Mouse (Mus musculus) stomach, embryonic 16.5 days (tissue): ENCODE measurements around the gene Traf2. TPM values are rescaled to one million over a fixed set of nuclear protein-coding genes. Genes with fewer than 3 reads are reported as not detected.
A peak's percentile ranks its signal among the peaks of the same experiment; 100 is the strongest.

Experiments
- ATAC-seq: fragments of 200-750 bp; cut with Nextera tagmentation; 2 replicates; pipeline ENCODE4 v1.8.0; 2017; ENCODE audit warnings: moderate number of reproducible peaks, moderate TSS enrichment; ENCODE audit not compliant: insufficient read depth, low FRiP score
- H3K27ac ChIP-seq: fragments of 300-500 bp; sonication (generic); 2 replicates; pipeline ENCODE4 v1.5.1; 2014; ENCODE audit warnings: low read length
- H3K27me3 ChIP-seq: fragments of 300-500 bp; sonication (generic); 2 replicates; pipeline ENCODE4 v1.6.1; 2014; ENCODE audit warnings: low read length, control low read depth, mixed read lengths; ENCODE audit not compliant: control insufficient read depth, insufficient read depth
- H3K36me3 ChIP-seq: fragments of 300-500 bp; sonication (generic); 2 replicates; pipeline ENCODE4 v1.6.1; 2014; ENCODE audit warnings: low read length; ENCODE audit not compliant: control insufficient read depth, insufficient read depth
- H3K4me1 ChIP-seq: fragments of 300-500 bp; sonication (generic); 2 replicates; pipeline ENCODE4 v1.6.1; 2014; ENCODE audit warnings: low read length, control low read depth, mixed read lengths; ENCODE audit not compliant: control insufficient read depth, insufficient read depth
- H3K4me2 ChIP-seq: fragments of 300-500 bp; sonication (generic); 2 replicates; pipeline ENCODE4 v1.6.1; 2014; ENCODE audit warnings: low read depth, low read length, mixed read lengths
- H3K4me3 ChIP-seq: fragments of 300-500 bp; sonication (generic); replicated peaks from 2 replicates; pipeline ENCODE4 v1.5.1; 2014; ENCODE audit warnings: mild to moderate bottlenecking, low read length
- H3K9ac ChIP-seq: fragments of 300-500 bp; sonication (generic); 2 replicates; pipeline ENCODE4 v1.6.1; 2014; ENCODE audit warnings: low read length
- H3K9me3 ChIP-seq: fragments of 300-500 bp; sonication (generic); replicated peaks from 2 replicates; pipeline ENCODE4 v1.6.1; 2016; ENCODE audit warnings: low read length, control low read depth; ENCODE audit not compliant: control insufficient read depth
- WGBS: fragments of 180-500 bp; shearing (Covaris S2); extraction: QIAGEN DNeasy Blood & Tissue Kit; methylation state at CpG from one replicate; pipeline ENCODE4 v1.1.7; 2014; 5-methylcytosine and 5-hydroxymethylcytosine counted together
- polyA plus RNA-seq: library from polyadenylated mRNA; unstranded; fragments of >200 nt; fragmentation: Nextera tagmentation; extraction: Ambion mirVana; gene quantifications from 2 replicates; pipeline ENCODE4 v1.2.1, GENCODE M21; 2015

The Traf2 gene
- polyA plus RNA-seq, 1 experiment from 2014 or later = 31.5 TPM

GRCm38 (mm10) chr2:25568473-25569019, 21.8 kb upstream of the Traf2 start:
- WGBS = 86% methylated on average over 6 of the region's 6 CpGs
- Histone ChIP-seq H3K27ac (no peak overlapping the region), H3K4me1 (peaks cover 1% of the 10 kb centered on the region), H3K9me3 (no peaks in the 10 kb centered on the region), H3K9ac (0 out of 2 replicates have a peak overlapping the region, but pooled peaks have one; percentile 17), H3K4me3 (no peak overlapping the region), H3K4me2 (no peak overlapping the region), H3K27me3 (no peaks in the 10 kb centered on the region), H3K36me3 (0 out of 2 replicates have a peak, but pooled peaks cover 7% of the 10 kb centered on the region)
- no peak for ATAC-seq

GRCm38 (mm10) chr2:25566558-25566957, 19.8 kb upstream of the Traf2 start:
- H3K9me3 ChIP-seq = no peaks in the 10 kb centered on the region
- no peak overlapping the region for H3K4me2 ChIP-seq
- H3K4me1 ChIP-seq = no peaks in the 10 kb centered on the region
- no peaks in the 10 kb centered on the region for H3K27me3 ChIP-seq
- WGBS = 87% methylated on average over 6 of the region's 6 CpGs
- no peak overlapping the region for H3K27ac ChIP-seq
- no peak overlapping the region for H3K4me3 ChIP-seq
- no peak overlapping the region for H3K9ac ChIP-seq
- H3K36me3 ChIP-seq = peaks cover 24% of the 10 kb centered on the region
- no peak for ATAC-seq

DNA sequence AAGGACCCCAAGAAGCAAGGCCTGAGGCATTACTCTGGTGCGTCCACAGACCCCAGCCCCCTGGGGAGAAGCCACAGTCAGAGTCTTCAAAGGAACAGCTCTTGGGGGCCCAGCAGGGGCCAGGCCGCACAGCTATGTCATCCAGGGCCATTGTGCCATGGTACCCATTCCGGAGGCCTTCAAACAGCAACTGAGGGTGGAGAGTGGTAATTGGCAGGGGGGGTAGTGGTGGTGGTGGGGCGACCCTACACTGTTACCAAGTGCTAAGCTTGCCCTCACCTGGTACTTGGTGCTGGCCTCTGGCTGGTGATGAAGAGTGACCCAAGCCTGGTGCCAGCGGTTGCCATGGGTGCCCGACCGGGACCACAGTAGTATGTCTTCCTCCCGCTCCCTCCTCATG, 19.0 kb upstream of the Traf2 start:
- Histone ChIP-seq H3K4me3 (no peak overlapping the region), H3K9ac (no peak overlapping the region), H3K4me2 (no peak overlapping the region), H3K4me1 (no peaks in the 10 kb centered on the region), H3K36me3 (peaks cover 25% of the 10 kb centered on the region), H3K27me3 (no peaks in the 10 kb centered on the region), H3K9me3 (no peaks in the 10 kb centered on the region), H3K27ac (no peak overlapping the region)
- no peak for ATAC-seq
- 87% methylated on average over 8 of the region's 8 CpGs for WGBS

- no peak overlapping the region for H3K9ac ChIP-seq
- H3K9me3 ChIP-seq = no peaks in the 10 kb centered on the region
- H3K36me3 ChIP-seq = peaks cover 22% of the 10 kb centered on the region
- peaks cover 15% of the 10 kb centered on the region for H3K4me1 ChIP-seq
- no peak overlapping the region for H3K4me2 ChIP-seq
- no peak for ATAC-seq
- H3K27me3 ChIP-seq = no peaks in the 10 kb centered on the region
- no peak overlapping the region for H3K4me3 ChIP-seq
- 78% methylated on average over 9 of the region's 9 CpGs for WGBS
- no peak overlapping the region for H3K27ac ChIP-seq
Observed at GRCm38 (mm10) chr2:25561946-25562345, 15.2 kb upstream of the Traf2 start.

DNA sequence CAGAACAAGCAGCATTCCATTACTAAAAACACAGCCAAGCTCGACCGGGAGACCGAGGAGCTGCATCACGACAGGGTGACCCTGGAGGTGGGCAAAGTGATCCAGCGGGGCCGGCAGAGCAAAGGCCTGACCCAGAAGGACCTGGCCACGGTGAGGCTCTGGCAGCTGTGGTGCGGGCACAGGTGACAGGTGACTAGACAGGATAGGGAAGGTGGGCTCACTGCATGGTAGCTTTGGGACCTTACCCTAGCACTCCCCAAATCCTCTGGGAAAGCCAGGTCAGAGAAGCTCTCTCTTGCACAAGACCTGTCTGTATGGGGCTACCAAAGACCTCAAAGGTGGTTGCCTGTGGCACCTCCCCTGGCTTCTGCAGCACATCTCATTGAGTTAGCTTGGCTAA, 13.8 kb upstream of the Traf2 start:
- H3K9ac ChIP-seq = no peak overlapping the region
- H3K36me3 ChIP-seq = peaks cover 22% of the 10 kb centered on the region
- WGBS = 88% methylated on average over 8 of the region's 8 CpGs
- no peaks in the 10 kb centered on the region for H3K27me3 ChIP-seq
- H3K4me1 ChIP-seq = peaks cover 18% of the 10 kb centered on the region
- no peaks in the 10 kb centered on the region for H3K9me3 ChIP-seq
- H3K4me3 ChIP-seq = no peak overlapping the region
- no peak overlapping the region for H3K4me2 ChIP-seq
- no peak overlapping the region for H3K27ac ChIP-seq
- no peak for ATAC-seq

GRCm38 (mm10) chr2:25558774-25559173, 12.0 kb upstream of the Traf2 start:
- Histone ChIP-seq H3K9ac (peak overlapping the region; percentile 95), H3K36me3 (peaks cover 22% of the 10 kb centered on the region), H3K27me3 (no peaks in the 10 kb centered on the region), H3K4me1 (peaks cover 18% of the 10 kb centered on the region), H3K27ac (no peak overlapping the region), H3K4me2 (peak overlapping the region; percentile 95), H3K4me3 (peak overlapping the region; percentile 87), H3K9me3 (no peaks in the 10 kb centered on the region)
- ATAC-seq = no peak
- 59% methylated on average over 6 of the region's 6 CpGs for WGBS

- 1% methylated on average over 24 of the region's 24 CpGs for WGBS
- H3K9ac ChIP-seq = peak overlapping the region; percentile 95
- peaks cover 18% of the 10 kb centered on the region for H3K4me1 ChIP-seq
- H3K4me2 ChIP-seq = peak overlapping the region; percentile 95
- H3K9me3 ChIP-seq = no peaks in the 10 kb centered on the region
- H3K27ac ChIP-seq = peak overlapping the region; percentile 50; the same call in 1 of the 2 replicates
- H3K36me3 ChIP-seq = peaks cover 17% of the 10 kb centered on the region
- peak; percentile 28; the same call in 1 of the 2 replicates for ATAC-seq
- no peaks in the 10 kb centered on the region for H3K27me3 ChIP-seq
- H3K4me3 ChIP-seq = peak overlapping the region; percentile 87
Observed at GRCm38 (mm10) chr2:25557964-25558360, 11.2 kb upstream of the Traf2 start.

GRCm38 (mm10) chr2:25557221-25557963, 10.7 kb upstream of the Traf2 start, which contains the start of gene Edf1:
Gene Edf1, plus strand, starts transcription at chr2:25557847.
- peak within 1 kb of the TSS; percentile 73 for H3K27ac ChIP-seq
- under 1% methylated on average over 61 of the region's 61 CpGs for WGBS
- H3K4me3 ChIP-seq = peak within 1 kb of the TSS; percentile 87
- H3K36me3 ChIP-seq = peaks cover 12% of the 10 kb centered on the region; the same call in 1 of the 2 replicates
- H3K27me3 ChIP-seq = no peaks in the 10 kb centered on the region
- peak; percentile 97 for ATAC-seq
- peaks cover 18% of the 10 kb centered on the region for H3K4me1 ChIP-seq
- H3K4me2 ChIP-seq = peak within 1 kb of the TSS; percentile 95
- peak within 1 kb of the TSS; percentile 95 for H3K9ac ChIP-seq
- no peaks in the 10 kb centered on the region for H3K9me3 ChIP-seq

- 65% methylated on average over 1 of the region's 1 CpGs for WGBS
- peaks cover 5% of the 10 kb centered on the region; the same call in 1 of the 2 replicates for H3K36me3 ChIP-seq
- no peak overlapping the region for H3K4me2 ChIP-seq
Observed at GRCm38 (mm10) chr2:25556296-25556695, 9.6 kb upstream of the Traf2 start.

More at GRCm38 (mm10) chr2:25556296-25556695, 9.6 kb upstream of the Traf2 start:
- Histone ChIP-seq H3K9me3 (no peaks in the 10 kb centered on the region), H3K4me3 (no peak overlapping the region), H3K4me1 (peaks cover 18% of the 10 kb centered on the region), H3K27me3 (no peaks in the 10 kb centered on the region), H3K27ac (no peak overlapping the region), H3K9ac (no peak overlapping the region)
- ATAC-seq = no peak
